ENCODE assay signal across 24 mouse cellular contexts in genomic region chr13:30264765-30265164, GRCm38 (mm10).
"Had no signal": no experiment of that assay in that cellular context is flagged by ENCODE, and none has a peak within 500 bp of the region (broad histone marks: within the 10 kb centered on the region; RNA-seq: fewer than 3 reads in every experiment).

No protein-coding gene starts in this region.

- H3K36me3 ChIP-seq: heart, embryonic 13.5 days; heart, embryonic 15.5 days; hindbrain, embryonic 13.5 days; hindbrain, embryonic 15.5 days; limb, embryonic 10.5 days; limb, embryonic 12.5 days had no signal

- H3K9ac ChIP-seq: heart, embryonic 13.5 days; heart, embryonic 15.5 days; hindbrain, embryonic 13.5 days; hindbrain, embryonic 15.5 days; limb, embryonic 12.5 days had no signal

- H3K27me3 ChIP-seq: heart, embryonic 15.5 days; hindbrain, embryonic 15.5 days; limb, embryonic 12.5 days had no signal

- H3K27ac ChIP-seq: gastrocnemius, adult 2 months; heart, adult 2 months; heart, embryonic 13.5 days; heart, embryonic 15.5 days; hindbrain, embryonic 13.5 days; hindbrain, embryonic 15.5 days; hindbrain, postnatal 0 days; kidney, postnatal 0 days; layer of hippocampus, adult 2 months; left cerebral cortex, adult 2 months; limb, embryonic 10.5 days; limb, embryonic 12.5 days had no signal

- H3K9me3 ChIP-seq: heart, embryonic 15.5 days; hindbrain, embryonic 13.5 days; hindbrain, embryonic 15.5 days; limb, embryonic 10.5 days had no signal

- ATAC-seq: intestine, embryonic 16.5 days had no signal

- DNase-seq: gastrocnemius, adult 2 months; gastrocnemius, postnatal 10 days; gastrocnemius, postnatal 25 days; heart, adult 2 months; heart, postnatal 14 days; heart, postnatal 36 days; kidney, adult 11 months; kidney, adult 8-10 months; kidney, postnatal 14 days; kidney, postnatal 36 days; liver had no signal

- H3K4me2 ChIP-seq: heart, embryonic 11.5 days; heart, embryonic 13.5 days; heart, embryonic 15.5 days; hindbrain, embryonic 13.5 days; hindbrain, embryonic 15.5 days; limb, embryonic 12.5 days; liver, embryonic 11.5 days had no signal

- H3K4me3 ChIP-seq: gastrocnemius, adult 2 months; heart, adult 2 months; heart, embryonic 13.5 days; heart, embryonic 15.5 days; hindbrain, embryonic 13.5 days; hindbrain, embryonic 15.5 days; layer of hippocampus, adult 2 months; left cerebral cortex, adult 2 months; limb, embryonic 10.5 days; limb, embryonic 12.5 days had no signal

- H3K4me1 ChIP-seq: hindbrain, embryonic 15.5 days; limb, embryonic 12.5 days had no signal
